7 mouse cellular contexts compared by ENCODE assay signal in the genomic region with DNA sequence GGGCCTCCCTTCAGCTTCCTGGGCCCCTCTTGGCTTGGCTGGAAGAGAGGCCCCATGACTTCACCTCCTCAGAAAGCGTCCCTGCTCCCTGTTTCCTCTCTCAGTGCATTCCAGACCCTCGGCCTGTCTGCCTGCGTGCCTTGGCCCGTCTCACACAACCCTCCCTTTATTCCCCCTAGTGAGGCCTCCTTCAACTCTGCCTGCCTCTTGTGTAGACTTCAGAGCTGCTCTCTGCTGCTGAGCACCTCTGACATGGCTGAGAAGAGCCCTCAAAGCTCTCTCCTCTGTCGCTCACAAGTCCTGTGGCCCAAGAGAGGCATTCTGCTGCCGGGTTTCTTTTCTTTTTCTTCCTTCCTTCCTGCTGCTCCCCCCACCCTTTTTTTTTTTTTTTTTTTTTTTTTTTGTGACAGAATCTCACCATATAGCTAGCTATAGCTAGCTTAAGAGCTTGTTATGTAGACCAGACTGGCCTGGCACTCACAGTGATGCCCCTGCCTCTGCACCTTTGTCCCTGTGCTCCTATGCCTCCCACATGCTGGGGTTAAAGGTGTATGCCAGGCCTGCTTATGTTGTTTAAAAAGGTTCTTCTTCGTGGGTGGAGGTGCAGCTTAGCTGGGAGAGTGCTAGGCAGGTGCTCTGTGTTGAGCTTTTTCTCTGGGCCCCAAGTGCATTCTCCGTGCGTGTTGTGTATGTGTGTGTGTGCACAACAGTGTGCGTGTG. TPM values are rescaled to one million over a fixed set of nuclear protein-coding genes. Genes with fewer than 3 reads are reported as not detected.
DNase-seq lines count a peak whose midpoint lies in the region; ATAC-seq and TF ChIP-seq lines count a peak whose summit lies in the region.

No protein-coding gene starts in this region.

- no peak overlapping the region for H3K4me2 ChIP-seq in hindbrain, embryonic 12.5 days (replicated peaks)
- H3K4me2 ChIP-seq in lung, postnatal 0 days (replicated peaks; ENCODE audit: low read depth, low read length) = peak overlapping the region; percentile 33; the same call in 1 of the 2 replicates

- DNase-seq in CD4-positive helper T cell, adult 2 months (ENCODE audit: low read depth, low spot score) = peak; percentile 62
- peak; percentile 57 for DNase-seq in NIH3T3 (ENCODE audit: low read depth)
- DNase-seq in lung, postnatal 0 days (ENCODE audit: low spot score) = peak; percentile 93
- DNase-seq in thymus, postnatal 4 days = peak; percentile 66

- TF ChIP-seq EP300 in lung, postnatal 0 days (IDR thresholded peaks at IDR 0.05) = peak; percentile 56; the same call in 1 of the 2 replicates

- peak overlapping the region; percentile 70 for H3K27ac ChIP-seq in hindbrain, embryonic 12.5 days
- peak overlapping the region; percentile 77 for H3K27ac ChIP-seq in lung, postnatal 0 days (ENCODE audit: low read length)

- H3K27me3 ChIP-seq in hindbrain, embryonic 12.5 days = no peaks in the 10 kb centered on the region
- H3K27me3 ChIP-seq in lung, postnatal 0 days (replicated peaks; ENCODE audit: insufficient read depth, low read length) = no peaks in the 10 kb centered on the region

- H3K4me1 ChIP-seq in hindbrain, embryonic 12.5 days = peaks cover 34% of the 10 kb centered on the region
- H3K4me1 ChIP-seq in lung, postnatal 0 days (ENCODE audit: insufficient read depth, low read depth, low read length) = peaks cover 30% of the 10 kb centered on the region

- H3K9ac ChIP-seq in hindbrain, embryonic 12.5 days = no peak overlapping the region
- H3K9ac ChIP-seq in lung, postnatal 0 days (replicated peaks; ENCODE audit: low read depth) = no peak overlapping the region

- H3K4me3 ChIP-seq in hindbrain, embryonic 12.5 days = no peak overlapping the region
- H3K4me3 ChIP-seq in lung, postnatal 0 days (ENCODE audit: low read depth, low read length) = no peak overlapping the region

- 43% methylated on average over 10 of the region's 10 CpGs for whole genome bisulfite sequencing in hindbrain, embryonic 12.5 days
- WGBS in lung, postnatal 0 days = 23% methylated on average over 10 of the region's 10 CpGs

- H3K9me3 ChIP-seq in hindbrain, embryonic 12.5 days (replicated peaks) = no peaks in the 10 kb centered on the region
- H3K9me3 ChIP-seq in lung, postnatal 0 days (ENCODE audit: low read length) = no peaks in the 10 kb centered on the region

- no peak; the same call in 1 of the 2 replicates for TF ChIP-seq CTCF in lung, postnatal 0 days (IDR thresholded peaks at IDR 0.05)

- H3K36me3 ChIP-seq in hindbrain, embryonic 12.5 days = no peaks in the 10 kb centered on the region
- H3K36me3 ChIP-seq in lung, postnatal 0 days (ENCODE audit: insufficient read depth, low read length) = no peaks in the 10 kb centered on the region

- ATAC-seq in hindbrain, embryonic 12.5 days (ENCODE audit: low FRiP score) = no peak; the same call in 1 of the 2 replicates
- peak; percentile 93 for ATAC-seq in lung, postnatal 0 days
- ATAC-seq in erythroid progenitor cell, adult 5-6 weeks (replicated peaks; ENCODE audit: low FRiP score, poor library complexity, severe bottlenecking) = no peak
- no peak for ATAC-seq in granulocyte monocyte progenitor cell, adult 5-6 weeks (replicated peaks; ENCODE audit: poor library complexity, severe bottlenecking)

RNA-seq across cellular contexts. Expression of a gene that starts 22.9 kb away (rescaled TPM):
- 177 and 179 TPM in 2 replicates for polyA plus RNA-seq in hindbrain, embryonic 12.5 days (2016; fragmentation: Nextera tagmentation; extraction: Ambion mirVana)
- polyA plus RNA-seq in lung, postnatal 0 days (2015; fragmentation: Nextera tagmentation; extraction: Ambion mirVana) = 195 and 214 TPM in 2 replicates
- total RNA-seq in erythroid progenitor cell, adult 5-6 weeks (2015; ENCODE audit: low replicate concordance) = 360 and 366 TPM in 2 replicates
- total RNA-seq in erythroid progenitor cell, adult 5-6 weeks (2017; ENCODE audit: low replicate concordance) = 181 and 222 TPM in 2 replicates
- total RNA-seq in granulocyte monocyte progenitor cell, adult 5-6 weeks (2014; fragmentation: Nextera tagmentation) = 99.8 and 128 TPM in 2 replicates
- 35.5 and 35.9 TPM in 2 replicates for total RNA-seq in granulocyte monocyte progenitor cell, adult 5-6 weeks (2017)

RNA-seq across cellular contexts. Expression of a gene that starts 25.6 kb away (rescaled TPM):
- polyA plus RNA-seq in hindbrain, embryonic 12.5 days (2016; fragmentation: Nextera tagmentation; extraction: Ambion mirVana) = 27.5 and 29.5 TPM in 2 replicates
- 16.0 and 22.4 TPM in 2 replicates for polyA plus RNA-seq in lung, postnatal 0 days (2015; fragmentation: Nextera tagmentation; extraction: Ambion mirVana)
- total RNA-seq in erythroid progenitor cell, adult 5-6 weeks (2015; ENCODE audit: low replicate concordance) = 35.6 and 71.4 TPM in 2 replicates
- total RNA-seq in erythroid progenitor cell, adult 5-6 weeks (2017; ENCODE audit: low replicate concordance) = 54.4 and 71.9 TPM in 2 replicates
- 13.9 and 23.8 TPM in 2 replicates for total RNA-seq in granulocyte monocyte progenitor cell, adult 5-6 weeks (2014; fragmentation: Nextera tagmentation)
- 34.7 and 40.9 TPM in 2 replicates for total RNA-seq in granulocyte monocyte progenitor cell, adult 5-6 weeks (2017)
